1 mouse cellular context compared by ENCODE assay signal in the genomic region with DNA sequence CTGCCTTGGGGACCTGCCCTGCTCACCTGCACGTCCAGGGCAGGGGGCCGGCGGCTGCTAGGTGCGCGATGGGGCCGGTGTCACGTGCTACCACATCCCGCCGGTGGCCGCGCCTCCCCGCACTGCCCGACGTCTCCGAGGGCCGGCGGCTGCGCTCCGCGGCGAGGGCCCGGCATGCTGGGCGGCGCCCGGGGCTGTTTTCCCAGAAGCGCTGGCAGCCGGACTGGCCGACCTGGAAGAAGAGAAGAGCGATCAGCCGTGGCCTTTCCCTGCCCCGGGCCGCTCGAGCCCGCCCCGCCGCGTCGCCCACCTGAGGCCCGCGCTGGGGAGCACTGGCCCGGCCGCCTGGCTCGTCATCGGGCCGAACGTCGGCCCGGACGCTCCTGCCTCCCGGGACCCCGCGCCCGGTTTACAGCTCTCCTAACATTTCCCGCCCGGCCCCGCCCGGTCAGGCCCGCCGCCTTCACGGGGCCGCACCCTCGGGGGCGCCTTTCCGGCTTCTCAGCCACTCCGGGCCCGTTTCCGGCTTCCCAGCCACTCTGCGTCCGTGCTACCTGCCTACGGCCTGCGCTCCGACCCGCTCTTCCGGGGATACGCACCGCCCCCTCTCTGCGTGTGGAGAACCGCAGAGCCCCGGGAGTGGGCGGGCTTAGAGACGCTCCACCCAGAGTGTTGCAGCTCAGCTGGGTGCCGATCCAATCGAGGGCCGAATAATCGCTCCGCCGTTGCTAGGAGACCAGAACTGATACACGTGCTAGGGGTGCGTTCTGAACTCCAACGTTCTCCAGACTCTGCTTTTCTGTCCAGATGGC.
A peak's percentile ranks its signal among the peaks of the same experiment; 100 is the strongest.
TF ChIP-seq lines count a peak whose summit lies in the region.

A gene (minus strand): TSS at position 645 of the 812 bp plus-strand sequence.

TF ChIP-seq in myocyte, 11 proteins besides CTCF, POLR2A, EP300 and RAD21 (continued from another document):
- TF ChIP-seq CEBPB (IDR thresholded peaks at IDR 0.05; ENCODE audit: insufficient read depth, poor library complexity, severe bottlenecking) = no peak
- TF ChIP-seq USF1 (IDR thresholded peaks at IDR 0.05; ENCODE audit: low read depth) = no peak
- TF ChIP-seq MAX (IDR thresholded peaks at IDR 0.05; ENCODE audit: low read depth) = peak; percentile 25
- no peak for TF ChIP-seq TCF12 (IDR thresholded peaks at IDR 0.05; ENCODE audit: insufficient read depth, poor library complexity, severe bottlenecking)
TF ChIP-seq in myocyte: peak in this region for 3.
